Mouse (Mus musculus): ENCODE measurements around the gene Tfb2m. TPM values are rescaled to one million over a fixed set of nuclear protein-coding genes. Genes with fewer than 3 reads are reported as not detected.

Gene Tfb2m
- polyA plus RNA-seq, 1 experiment from 2014 or later: 27.1 TPM

DNA sequence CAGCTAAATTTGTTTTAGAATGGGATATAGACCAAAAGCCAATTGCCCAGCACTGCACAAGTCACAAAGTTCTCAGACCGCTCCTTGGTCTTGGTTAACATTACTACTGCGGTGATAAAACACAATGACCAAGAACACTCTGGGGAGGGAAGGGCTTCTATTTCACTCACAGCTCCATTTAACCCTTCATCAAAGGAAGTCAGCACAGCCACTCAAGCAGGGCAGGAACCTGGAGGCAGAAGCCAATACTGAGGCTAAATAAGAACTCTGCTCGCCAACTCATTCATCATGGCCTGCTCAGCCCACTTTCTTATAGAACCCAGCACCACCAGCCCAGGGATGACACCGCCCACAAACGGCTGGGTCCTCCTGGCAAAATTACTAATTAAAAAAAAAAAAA is 57.5 kb downstream of the Tfb2m start:
- H3K27me3 ChIP-seq (ENCODE audit: control insufficient read depth, insufficient read depth, low read length): no peaks in the 10 kb centered on the region
- no peaks in the 10 kb centered on the region for H3K4me1 ChIP-seq (ENCODE audit: control insufficient read depth, insufficient read depth, low read length)
- WGBS: 94% methylated on average over 5 of the region's 5 CpGs
- ATAC-seq (ENCODE audit: low FRiP score) (no peak), DNase-seq (ENCODE audit: low spot score, missing footprints) (no peak)
- no peak overlapping the region for H3K4me3 ChIP-seq (ENCODE audit: low read depth, low read length)
- no peaks in the 10 kb centered on the region for H3K9me3 ChIP-seq (ENCODE audit: control insufficient read depth, low read length)
- no peak overlapping the region for H3K27ac ChIP-seq (ENCODE audit: low read depth, low read length)
- H3K4me2 ChIP-seq: no peak overlapping the region
- no peaks in the 10 kb centered on the region for H3K36me3 ChIP-seq (ENCODE audit: control insufficient read depth, insufficient read depth, low read length)
- no peak overlapping the region for H3K9ac ChIP-seq (ENCODE audit: low read length)

DNA sequence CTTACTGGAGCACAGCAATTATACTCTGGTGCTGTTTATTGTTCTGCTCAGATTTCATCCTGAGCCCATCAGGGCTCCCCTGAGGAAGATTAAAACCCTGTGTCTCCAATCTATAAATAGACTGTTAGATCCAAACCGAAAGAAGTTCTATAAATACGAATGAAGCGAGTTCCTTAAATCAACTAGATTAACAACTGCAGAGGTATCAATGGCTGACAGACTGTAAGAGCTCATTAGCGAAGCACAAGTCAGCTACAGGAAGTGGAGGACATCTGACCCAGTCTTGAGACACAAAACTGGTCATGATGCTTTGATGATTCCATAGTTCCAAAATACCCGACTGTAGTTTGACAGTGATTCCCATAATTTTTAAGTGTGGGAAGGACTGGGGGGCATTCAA is 58.1 kb downstream of the Tfb2m start:
- H3K4me2 ChIP-seq: no peak overlapping the region
- no peak overlapping the region for H3K9ac ChIP-seq (ENCODE audit: low read length)
- H3K4me1 ChIP-seq (ENCODE audit: control insufficient read depth, insufficient read depth, low read length): no peaks in the 10 kb centered on the region
- H3K27ac ChIP-seq (ENCODE audit: low read depth, low read length): no peak overlapping the region
- DNase-seq (ENCODE audit: low spot score, missing footprints): no peak
- H3K27me3 ChIP-seq (ENCODE audit: control insufficient read depth, insufficient read depth, low read length): no peaks in the 10 kb centered on the region
- H3K4me3 ChIP-seq (ENCODE audit: low read depth, low read length): no peak overlapping the region
- no peaks in the 10 kb centered on the region for H3K9me3 ChIP-seq (ENCODE audit: control insufficient read depth, low read length)
- no peaks in the 10 kb centered on the region for H3K36me3 ChIP-seq (ENCODE audit: control insufficient read depth, insufficient read depth, low read length)
- 78% methylated on average over 5 of the region's 5 CpGs for whole genome bisulfite sequencing
- ATAC-seq (ENCODE audit: low FRiP score): no peak

DNA sequence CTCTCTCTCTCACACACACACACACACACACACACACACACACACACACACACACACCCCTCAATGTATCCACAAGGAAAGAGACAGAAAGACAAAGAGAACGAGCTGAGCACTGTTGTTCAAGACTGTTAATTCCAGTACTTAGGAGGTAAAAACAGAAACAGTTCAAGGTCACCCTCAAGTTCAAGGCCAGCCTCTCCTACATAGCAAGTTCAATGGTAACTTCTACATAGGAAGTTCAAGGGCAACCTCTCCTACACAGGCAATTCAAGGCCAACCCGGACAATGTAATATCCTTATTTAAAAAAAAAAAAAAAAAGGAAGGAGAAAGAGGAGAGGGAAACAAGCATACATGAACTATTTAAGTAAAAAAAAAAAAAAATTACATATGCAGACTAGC is 58.8 kb downstream of the Tfb2m start:
- 87% methylated on average over 2 of the region's 2 CpGs for WGBS
- Histone ChIP-seq H3K4me2 (no peak overlapping the region), H3K9ac (ENCODE audit: low read length) (no peak overlapping the region)

DNA sequence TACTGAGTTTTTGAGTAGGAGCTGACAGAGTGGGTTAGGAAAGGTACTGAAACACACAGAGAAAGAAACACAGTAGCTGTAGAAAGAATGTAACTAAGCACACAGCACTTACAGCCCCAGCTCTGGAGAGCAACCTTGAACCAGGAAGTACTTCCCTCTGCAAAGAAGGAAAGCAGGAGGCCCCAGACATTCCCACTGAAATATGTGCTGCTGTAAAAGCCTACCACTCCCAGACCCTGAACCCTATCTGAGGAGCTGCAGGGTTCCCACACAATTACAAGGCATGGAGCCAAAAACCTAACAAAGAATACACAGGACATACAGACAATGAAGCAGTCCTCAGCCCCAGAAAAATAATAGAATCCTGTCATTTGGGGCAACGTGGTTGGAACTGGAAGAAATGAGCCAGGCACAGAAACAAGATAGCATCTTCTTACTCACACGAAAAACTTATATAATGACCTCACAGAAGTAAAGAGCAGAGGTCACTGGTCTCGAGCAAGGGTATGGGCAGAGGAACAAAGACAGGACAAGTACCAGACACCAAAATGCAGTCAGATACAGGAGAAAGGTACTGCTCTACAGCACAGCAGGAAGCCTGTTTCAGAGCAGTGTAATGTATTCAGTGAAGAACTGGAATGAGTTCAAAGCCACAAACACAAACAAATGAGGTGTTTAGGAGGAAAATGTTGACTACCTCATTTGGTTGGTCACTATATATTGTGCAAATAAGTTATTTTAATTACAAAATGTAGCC is 60.1 kb downstream of the Tfb2m start:
- DNase-seq (ENCODE audit: low spot score, missing footprints) (no peak), ATAC-seq (ENCODE audit: low FRiP score) (no peak)
- H3K27me3 ChIP-seq (ENCODE audit: control insufficient read depth, insufficient read depth, low read length): no peaks in the 10 kb centered on the region
- no peaks in the 10 kb centered on the region for H3K36me3 ChIP-seq (ENCODE audit: control insufficient read depth, insufficient read depth, low read length)
- H3K9me3 ChIP-seq (ENCODE audit: control insufficient read depth, low read length): no peaks in the 10 kb centered on the region
- no peak overlapping the region for H3K4me2 ChIP-seq
- H3K9ac ChIP-seq (ENCODE audit: low read length): no peak overlapping the region
- no peak overlapping the region for H3K4me3 ChIP-seq (ENCODE audit: low read depth, low read length)
- H3K27ac ChIP-seq (ENCODE audit: low read depth, low read length): no peak overlapping the region
- no peaks in the 10 kb centered on the region for H3K4me1 ChIP-seq (ENCODE audit: control insufficient read depth, insufficient read depth, low read length)
- WGBS: 57% methylated on average over 3 of the region's 3 CpGs

More for the DNA sequence above, 58.8 kb downstream of the Tfb2m start:
- Histone ChIP-seq H3K36me3 (ENCODE audit: control insufficient read depth, insufficient read depth, low read length) (no peaks in the 10 kb centered on the region), H3K9me3 (ENCODE audit: control insufficient read depth, low read length) (no peaks in the 10 kb centered on the region), H3K4me1 (ENCODE audit: control insufficient read depth, insufficient read depth, low read length) (no peaks in the 10 kb centered on the region), H3K4me3 (ENCODE audit: low read depth, low read length) (no peak overlapping the region), H3K27me3 (ENCODE audit: control insufficient read depth, insufficient read depth, low read length) (no peaks in the 10 kb centered on the region), H3K27ac (ENCODE audit: low read depth, low read length) (no peak overlapping the region)
- DNase-seq (ENCODE audit: low spot score, missing footprints): no peak
- no peak for ATAC-seq (ENCODE audit: low FRiP score)

DNA sequence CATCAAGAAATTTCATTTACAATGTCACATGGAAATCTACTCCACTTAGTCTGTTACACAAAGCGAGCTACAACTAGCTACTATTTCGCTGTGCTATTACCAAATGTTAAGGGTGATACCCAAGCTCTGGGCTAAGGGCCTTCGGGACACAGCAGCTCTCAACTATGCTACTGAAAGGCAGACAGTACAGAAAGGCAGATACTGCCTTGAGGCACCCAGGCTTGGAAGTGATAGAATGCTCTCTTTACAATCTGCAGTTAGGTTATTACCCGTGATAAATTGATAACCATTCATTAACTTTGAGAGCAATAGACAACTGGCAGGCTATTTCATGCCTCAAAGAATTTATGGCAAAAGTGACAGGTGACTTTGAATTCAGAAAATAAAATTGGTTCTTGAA is 65.2 kb downstream of the Tfb2m start:
- Histone ChIP-seq H3K4me2 (no peak overlapping the region), H3K4me3 (ENCODE audit: low read depth, low read length) (no peak overlapping the region), H3K36me3 (ENCODE audit: control insufficient read depth, insufficient read depth, low read length) (no peaks in the 10 kb centered on the region), H3K9me3 (ENCODE audit: control insufficient read depth, low read length) (no peaks in the 10 kb centered on the region), H3K4me1 (ENCODE audit: control insufficient read depth, insufficient read depth, low read length) (no peaks in the 10 kb centered on the region), H3K9ac (ENCODE audit: low read length) (no peak overlapping the region), H3K27me3 (ENCODE audit: control insufficient read depth, insufficient read depth, low read length) (no peaks in the 10 kb centered on the region), H3K27ac (ENCODE audit: low read depth, low read length) (no peak overlapping the region)
- 91% methylated on average over 4 of the region's 4 CpGs for WGBS
- ATAC-seq (ENCODE audit: low FRiP score) (no peak), DNase-seq (ENCODE audit: low spot score, missing footprints) (no peak)

Other genes starting within 250 kb of the Tfb2m start
- 13.1 and 15.9 TPM in 2 replicates for gene Smyd3, start 28.2 kb downstream of the Tfb2m start, polyA plus RNA-seq (2014; fragmentation: Nextera tagmentation; extraction: Ambion mirVana)
- 22.6 and 25.1 TPM in 2 replicates for gene Cnst, start 103 bp upstream of the Tfb2m start, polyA plus RNA-seq (2014; fragmentation: Nextera tagmentation; extraction: Ambion mirVana)
- 95.6 and 101 TPM in 2 replicates for gene Sccpdh, start 121.9 kb upstream of the Tfb2m start, polyA plus RNA-seq (2014; fragmentation: Nextera tagmentation; extraction: Ambion mirVana)
- gene Kif28, start 199.0 kb upstream of the Tfb2m start, polyA plus RNA-seq (2014; fragmentation: Nextera tagmentation; extraction: Ambion mirVana): not detected in 2 replicates

Measured in midbrain, embryonic 11.5 days (tissue).